Mouse (Mus musculus): Measurements from ENCODE around the gene Armc2. TPM values are rescaled to one million over a fixed set of nuclear protein-coding genes. Genes with fewer than 3 reads are reported as not detected.
"Not testable (repeated sequence)": the region's sequence is repeated elsewhere in the genome, so short reads cannot be mapped to it uniquely, and the experiment has no call there.

Armc2 gene
- total and polyA plus RNA-seq, 2 experiments from 2014 or later, result 1.7 to 3.3 TPM

DNA sequence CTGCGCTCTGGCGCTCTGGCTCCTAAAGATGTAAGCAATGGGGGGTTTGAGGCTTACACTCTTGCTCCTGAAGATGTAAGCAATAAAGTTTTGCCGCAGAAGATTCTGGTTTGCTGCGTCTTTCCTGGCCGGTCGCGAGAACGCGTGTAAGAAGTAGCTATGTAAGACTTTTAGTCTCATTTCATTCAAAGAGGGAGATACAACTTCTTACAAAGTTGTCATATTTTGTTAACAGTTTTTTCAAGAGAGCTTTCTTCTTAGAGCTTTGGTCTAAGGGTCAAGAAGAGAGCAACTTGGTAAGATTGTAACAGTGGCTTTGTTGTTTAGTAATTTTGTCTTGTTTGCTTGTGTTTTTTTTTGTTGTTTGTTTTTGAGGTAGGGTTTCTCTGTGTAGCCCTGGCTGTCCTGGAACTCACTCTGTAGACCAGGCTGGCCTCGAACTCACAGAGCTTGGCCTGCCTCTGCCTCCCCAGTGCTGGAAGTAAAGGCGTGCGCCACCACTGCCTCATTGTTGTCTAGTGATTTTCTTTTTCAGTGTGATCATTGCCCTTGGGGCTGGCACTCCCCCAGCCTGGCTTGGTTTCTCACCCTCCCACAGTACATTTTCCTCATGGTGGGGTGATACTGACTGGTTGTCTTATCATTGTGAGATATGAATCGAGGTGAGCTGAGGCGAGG is 65.3 kb downstream of the Armc2 start:
- no peak overlapping the region for H3K4me2 ChIP-seq (ENCODE audit: low read depth, low read length)
- H3K27me3 ChIP-seq (ENCODE audit: control insufficient read depth, insufficient read depth, low read length), result no peaks in the 10 kb centered on the region
- no peak overlapping the region for H3K27ac ChIP-seq (ENCODE audit: low read depth)
- H3K4me3 ChIP-seq (ENCODE audit: low read depth, low read length), result no peak overlapping the region
- DNase-seq (ENCODE audit: low spot score) (no peak), ATAC-seq (ENCODE audit: insufficient read depth, low read depth) (no peak)
- no peaks in the 10 kb centered on the region for H3K36me3 ChIP-seq (replicated peaks; ENCODE audit: control insufficient read depth, insufficient read depth, low read length)
- TF ChIP-seq CTCF (IDR thresholded peaks at IDR 0.05; ENCODE audit: low read depth), result no peak
- TF ChIP-seq EP300 (IDR thresholded peaks at IDR 0.05; ENCODE audit: low read depth), result no peak
- 92% methylated on average over 14 of the region's 14 CpGs for WGBS
- no peak overlapping the region for H3K9ac ChIP-seq (replicated peaks; ENCODE audit: low read depth, low read length)
- no peaks in the 10 kb centered on the region for H3K9me3 ChIP-seq (replicated peaks; ENCODE audit: control insufficient read depth, low read length)
- H3K4me1 ChIP-seq (ENCODE audit: control insufficient read depth, insufficient read depth), result no peaks in the 10 kb centered on the region

GRCm38 (mm10) chr10:41952354-41952753 is 65.9 kb downstream of the Armc2 start:
- H3K4me2 ChIP-seq (ENCODE audit: low read depth, low read length); ATAC-seq (ENCODE audit: insufficient read depth, low read depth); H3K36me3 ChIP-seq (replicated peaks; ENCODE audit: control insufficient read depth, insufficient read depth, low read length); H3K27ac ChIP-seq (ENCODE audit: low read depth); DNase-seq (ENCODE audit: low spot score); H3K27me3 ChIP-seq (ENCODE audit: control insufficient read depth, insufficient read depth, low read length); H3K9ac ChIP-seq (replicated peaks; ENCODE audit: low read depth, low read length); H3K4me3 ChIP-seq (ENCODE audit: low read depth, low read length); H3K9me3 ChIP-seq (replicated peaks; ENCODE audit: control insufficient read depth, low read length); H3K4me1 ChIP-seq (ENCODE audit: control insufficient read depth, insufficient read depth): not testable (repeated sequence)
- WGBS, result 89% methylated on average over 6 of the region's 10 CpGs

GRCm38 (mm10) chr10:41939090-41939489 is 79.2 kb downstream of the Armc2 start:
- 75% methylated on average over 4 of the region's 4 CpGs for WGBS

GRCm38 (mm10) chr10:41937176-41937575 is 81.1 kb downstream of the Armc2 start:
- Histone ChIP-seq H3K4me1 (ENCODE audit: control insufficient read depth, insufficient read depth) (peaks cover 48% of the 10 kb centered on the region), H3K4me2 (ENCODE audit: low read depth, low read length) (no peak overlapping the region), H3K4me3 (ENCODE audit: low read depth, low read length) (no peak overlapping the region), H3K27ac (ENCODE audit: low read depth) (peak overlapping the region; percentile 92), H3K9ac (replicated peaks; ENCODE audit: low read depth, low read length) (no peak overlapping the region), H3K36me3 (replicated peaks; ENCODE audit: control insufficient read depth, insufficient read depth, low read length) (no peaks in the 10 kb centered on the region), H3K27me3 (ENCODE audit: control insufficient read depth, insufficient read depth, low read length) (no peaks in the 10 kb centered on the region), H3K9me3 (replicated peaks; ENCODE audit: control insufficient read depth, low read length) (no peaks in the 10 kb centered on the region)
- no peak for ATAC-seq (ENCODE audit: insufficient read depth, low read depth)
- 49% methylated on average over 4 of the region's 4 CpGs for whole genome bisulfite sequencing
- DNase-seq (ENCODE audit: low spot score), result no peak
- TF ChIP-seq CTCF (IDR thresholded peaks at IDR 0.05; ENCODE audit: low read depth) (no peak), EP300 (IDR thresholded peaks at IDR 0.05; ENCODE audit: low read depth) (0 out of 2 replicates have a peak, but pooled peaks have one; percentile 8)

More at GRCm38 (mm10) chr10:41939090-41939489, 79.2 kb downstream of the Armc2 start:
- Histone ChIP-seq H3K27ac (ENCODE audit: low read depth) (no peak overlapping the region), H3K9ac (replicated peaks; ENCODE audit: low read depth, low read length) (no peak overlapping the region), H3K4me1 (ENCODE audit: control insufficient read depth, insufficient read depth) (peaks cover 41% of the 10 kb centered on the region), H3K36me3 (replicated peaks; ENCODE audit: control insufficient read depth, insufficient read depth, low read length) (no peaks in the 10 kb centered on the region), H3K4me2 (ENCODE audit: low read depth, low read length) (no peak overlapping the region), H3K4me3 (ENCODE audit: low read depth, low read length) (no peak overlapping the region), H3K27me3 (ENCODE audit: control insufficient read depth, insufficient read depth, low read length) (no peaks in the 10 kb centered on the region), H3K9me3 (replicated peaks; ENCODE audit: control insufficient read depth, low read length) (no peaks in the 10 kb centered on the region)
- TF ChIP-seq CTCF (IDR thresholded peaks at IDR 0.05; ENCODE audit: low read depth) (no peak), EP300 (IDR thresholded peaks at IDR 0.05; ENCODE audit: low read depth) (no peak)
- DNase-seq (ENCODE audit: low spot score) (no peak), ATAC-seq (ENCODE audit: insufficient read depth, low read depth) (no peak)

DNA sequence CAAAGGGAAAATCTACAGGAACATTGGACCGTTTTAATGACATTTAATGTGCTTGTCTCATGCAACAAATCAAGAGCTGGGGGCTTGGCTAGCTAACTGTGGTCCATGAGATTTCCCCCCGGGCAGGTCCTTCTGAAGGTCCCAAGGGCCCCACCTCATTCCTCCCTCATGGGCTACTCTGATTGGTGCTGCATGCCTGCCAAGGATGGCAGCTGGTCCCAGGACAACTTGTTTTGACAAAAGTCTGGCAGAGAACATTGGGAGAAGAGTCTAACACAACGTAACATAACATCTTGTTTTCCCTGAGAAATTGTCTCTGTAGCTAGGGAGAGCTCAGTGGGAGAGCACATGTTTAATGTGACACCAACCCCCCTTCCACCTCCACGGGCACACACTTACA is 82.1 kb downstream of the Armc2 start:
- ATAC-seq (ENCODE audit: insufficient read depth, low read depth) (no peak), DNase-seq (ENCODE audit: low spot score) (no peak)
- Histone ChIP-seq H3K9ac (replicated peaks; ENCODE audit: low read depth, low read length) (no peak overlapping the region), H3K27me3 (ENCODE audit: control insufficient read depth, insufficient read depth, low read length) (no peaks in the 10 kb centered on the region), H3K27ac (ENCODE audit: low read depth) (peak overlapping the region; percentile 92), H3K4me2 (ENCODE audit: low read depth, low read length) (no peak overlapping the region), H3K4me1 (ENCODE audit: control insufficient read depth, insufficient read depth) (peaks cover 55% of the 10 kb centered on the region), H3K36me3 (replicated peaks; ENCODE audit: control insufficient read depth, insufficient read depth, low read length) (no peaks in the 10 kb centered on the region), H3K4me3 (ENCODE audit: low read depth, low read length) (no peak overlapping the region), H3K9me3 (replicated peaks; ENCODE audit: control insufficient read depth, low read length) (no peaks in the 10 kb centered on the region)
- 42% methylated on average over 4 of the region's 4 CpGs for WGBS
- TF ChIP-seq EP300 (IDR thresholded peaks at IDR 0.05; ENCODE audit: low read depth), result no peak
- TF ChIP-seq CTCF (IDR thresholded peaks at IDR 0.05; ENCODE audit: low read depth), result no peak

GRCm38 (mm10) chr10:41935476-41935829 is 82.8 kb downstream of the Armc2 start:
- peak overlapping the region; percentile 92 for H3K27ac ChIP-seq (ENCODE audit: low read depth)
- ATAC-seq (ENCODE audit: insufficient read depth, low read depth) (no peak), DNase-seq (ENCODE audit: low spot score) (no peak)
- H3K36me3 ChIP-seq (replicated peaks; ENCODE audit: control insufficient read depth, insufficient read depth, low read length), result no peaks in the 10 kb centered on the region
- no peak overlapping the region for H3K4me3 ChIP-seq (ENCODE audit: low read depth, low read length)
- no peak for TF ChIP-seq EP300 (IDR thresholded peaks at IDR 0.05; ENCODE audit: low read depth)
- no peak for TF ChIP-seq CTCF (IDR thresholded peaks at IDR 0.05; ENCODE audit: low read depth)
- no peak overlapping the region for H3K9ac ChIP-seq (replicated peaks; ENCODE audit: low read depth, low read length)
- peaks cover 58% of the 10 kb centered on the region for H3K4me1 ChIP-seq (ENCODE audit: control insufficient read depth, insufficient read depth)
- H3K27me3 ChIP-seq (ENCODE audit: control insufficient read depth, insufficient read depth, low read length), result no peaks in the 10 kb centered on the region
- H3K9me3 ChIP-seq (replicated peaks; ENCODE audit: control insufficient read depth, low read length), result no peaks in the 10 kb centered on the region
- peak overlapping the region; percentile 57 for H3K4me2 ChIP-seq (ENCODE audit: low read depth, low read length)
